Mouse (Mus musculus) brain, embryonic 14.5 days (tissue): ENCODE data around the gene St6galnac1.

ENCODE experiments used
- CTCF ChIP-seq: fragments of 200-500 bp; IDR thresholded peaks from 2 replicates; pipeline ENCODE4 v1.5.1; 2012; ENCODE audit warnings: inconsistent platforms, mild to moderate bottlenecking, moderate library complexity, borderline replicate concordance; ENCODE audit not compliant: insufficient read depth, insufficient read length; ENCODE audit errors: extremely low read depth
- POLR2A ChIP-seq: fragments of 200-500 bp; IDR thresholded peaks from 2 replicates; pipeline ENCODE4 v1.6.1; 2012; ENCODE audit warnings: mild to moderate bottlenecking, inconsistent platforms, borderline replicate concordance; ENCODE audit not compliant: poor library complexity, insufficient read depth, insufficient read length, severe bottlenecking; ENCODE audit errors: extremely low read depth

- no peak for TF ChIP-seq CTCF
- no peak for TF ChIP-seq POLR2A
Observed at GRCm38 (mm10) chr11:116720319-116720865, 54.9 kb downstream of the St6galnac1 start.
